Mouse (Mus musculus) cerebellum, adult 9-11 months (tissue): Measurements from ENCODE around the gene Ntm.
A peak's percentile ranks its signal among the peaks of the same experiment; 100 is the strongest.

Experiments
- DNase-seq: peaks from one replicate; pipeline ENCODE4 v3.0.0; 2022

Ntm gene

GRCm38 (mm10) chr9:29215796-29216195, 747.1 kb downstream of the Ntm start:
- DNase-seq: peak; percentile 89

- no peak for DNase-seq
Measured at GRCm38 (mm10) chr9:29215241-29215640, 747.7 kb downstream of the Ntm start.

GRCm38 (mm10) chr9:29209243-29209642, 753.7 kb downstream of the Ntm start:
- peak; percentile 62 for DNase-seq

GRCm38 (mm10) chr9:29208142-29208541, 754.8 kb downstream of the Ntm start:
- DNase-seq: no peak

GRCm38 (mm10) chr9:29205680-29206079, 757.3 kb downstream of the Ntm start:
- peak; percentile 53 for DNase-seq

GRCm38 (mm10) chr9:29202196-29202595, 760.7 kb downstream of the Ntm start:
- DNase-seq: no peak

- DNase-seq: peak; percentile 87
Measured at GRCm38 (mm10) chr9:29201163-29202053, 761.5 kb downstream of the Ntm start.

GRCm38 (mm10) chr9:29197046-29197445, 765.9 kb downstream of the Ntm start:
- DNase-seq: no peak

GRCm38 (mm10) chr9:29194265-29194664, 768.7 kb downstream of the Ntm start:
- no peak for DNase-seq

- DNase-seq: peak; percentile 47
Measured at GRCm38 (mm10) chr9:29183011-29183410, 779.9 kb downstream of the Ntm start.

- no peak for DNase-seq
Measured at GRCm38 (mm10) chr9:29181661-29182060, 781.3 kb downstream of the Ntm start.

GRCm38 (mm10) chr9:29165731-29166130, 797.2 kb downstream of the Ntm start:
- no peak for DNase-seq

- DNase-seq: peak; percentile 39
Measured at GRCm38 (mm10) chr9:29161059-29161642, 801.8 kb downstream of the Ntm start.

GRCm38 (mm10) chr9:29145901-29146300, 817.0 kb downstream of the Ntm start:
- no peak for DNase-seq

GRCm38 (mm10) chr9:29136039-29136438, 826.9 kb downstream of the Ntm start:
- no peak for DNase-seq

GRCm38 (mm10) chr9:29130717-29131292, 832.1 kb downstream of the Ntm start:
- DNase-seq: no peak

- DNase-seq: no peak
Measured at GRCm38 (mm10) chr9:29130316-29130715, 832.6 kb downstream of the Ntm start.

- no peak for DNase-seq
Measured at GRCm38 (mm10) chr9:29128416-29128815, 834.5 kb downstream of the Ntm start.

GRCm38 (mm10) chr9:29124455-29124854, 838.5 kb downstream of the Ntm start:
- DNase-seq: peak; percentile 54

- peak; percentile 50 for DNase-seq
Measured at GRCm38 (mm10) chr9:29123828-29124227, 839.1 kb downstream of the Ntm start.

- no peak for DNase-seq
Measured at GRCm38 (mm10) chr9:29117561-29118112, 845.3 kb downstream of the Ntm start.

- DNase-seq: no peak
Measured at GRCm38 (mm10) chr9:29115337-29115736, 847.6 kb downstream of the Ntm start.

GRCm38 (mm10) chr9:29106771-29107170, 856.2 kb downstream of the Ntm start:
- no peak for DNase-seq

- no peak for DNase-seq
Measured at GRCm38 (mm10) chr9:29104442-29104841, 858.5 kb downstream of the Ntm start.
